Mouse (Mus musculus): ENCODE results near the gene Havcr2. TPM values are rescaled to one million over a fixed set of nuclear protein-coding genes. Genes with fewer than 3 reads are reported as not detected.
"Not testable (repeated sequence)": the region's sequence is repeated elsewhere in the genome, so short reads cannot be mapped to it uniquely, and the experiment has no call there.

Gene Havcr2
- polyA plus RNA-seq, 1 experiment, result 0.12 TPM

GRCm38 (mm10) chr11:46509900-46510299, 55.2 kb downstream of the Havcr2 start:
- no peaks in the 10 kb centered on the region for H3K36me3 ChIP-seq (ENCODE audit: control insufficient read depth, insufficient read depth, low read length)
- H3K4me1 ChIP-seq (ENCODE audit: control insufficient read depth, insufficient read depth, low read length), result no peaks in the 10 kb centered on the region
- H3K4me3 ChIP-seq (ENCODE audit: control insufficient read depth, low read depth, low read length), result no peak overlapping the region
- H3K27me3 ChIP-seq (ENCODE audit: control insufficient read depth, insufficient read depth, low read length), result no peaks in the 10 kb centered on the region
- no peak for TF ChIP-seq POLR2A (IDR thresholded peaks at IDR 0.05; ENCODE audit: control insufficient read depth, low read depth, low read length)
- TF ChIP-seq CTCF (IDR thresholded peaks at IDR 0.05; ENCODE audit: control insufficient read depth, insufficient read depth, insufficient replicate concordance, low read depth, low read length), result no peak
- no peak overlapping the region for H3K27ac ChIP-seq (ENCODE audit: control insufficient read depth, insufficient read depth, low read depth, low read length)

GRCm38 (mm10) chr11:46521341-46521740, 66.6 kb downstream of the Havcr2 start:
- not testable (repeated sequence) for H3K27ac ChIP-seq (ENCODE audit: control insufficient read depth, insufficient read depth, low read depth, low read length); H3K36me3 ChIP-seq (ENCODE audit: control insufficient read depth, insufficient read depth, low read length); H3K4me3 ChIP-seq (ENCODE audit: control insufficient read depth, low read depth, low read length); H3K4me1 ChIP-seq (ENCODE audit: control insufficient read depth, insufficient read depth, low read length); H3K27me3 ChIP-seq (ENCODE audit: control insufficient read depth, insufficient read depth, low read length)

GRCm38 (mm10) chr11:46522719-46523118, 68.0 kb downstream of the Havcr2 start:
- H3K27ac ChIP-seq (ENCODE audit: control insufficient read depth, insufficient read depth, low read depth, low read length), result no peak overlapping the region
- no peaks in the 10 kb centered on the region for H3K36me3 ChIP-seq (ENCODE audit: control insufficient read depth, insufficient read depth, low read length)
- TF ChIP-seq CTCF (IDR thresholded peaks at IDR 0.05; ENCODE audit: control insufficient read depth, insufficient read depth, insufficient replicate concordance, low read depth, low read length) (no peak), POLR2A (IDR thresholded peaks at IDR 0.05; ENCODE audit: control insufficient read depth, low read depth, low read length) (no peak)

GRCm38 (mm10) chr11:46523912-46524311, 69.2 kb downstream of the Havcr2 start, which contains the start of gene Gm12169:
Gene Gm12169, plus strand, starts transcription at chr11:46524212.
- H3K4me3 ChIP-seq (ENCODE audit: control insufficient read depth, low read depth, low read length), result no peak within 1 kb of the TSS
- no peak within 1 kb of the TSS for H3K27ac ChIP-seq (ENCODE audit: control insufficient read depth, insufficient read depth, low read depth, low read length)
- H3K36me3 ChIP-seq (ENCODE audit: control insufficient read depth, insufficient read depth, low read length), result no peaks in the 10 kb centered on the region
- TF ChIP-seq POLR2A (IDR thresholded peaks at IDR 0.05; ENCODE audit: control insufficient read depth, low read depth, low read length) (no peak), CTCF (IDR thresholded peaks at IDR 0.05; ENCODE audit: control insufficient read depth, insufficient read depth, insufficient replicate concordance, low read depth, low read length) (no peak)
- no peaks in the 10 kb centered on the region for H3K4me1 ChIP-seq (ENCODE audit: control insufficient read depth, insufficient read depth, low read length)
- no peaks in the 10 kb centered on the region for H3K27me3 ChIP-seq (ENCODE audit: control insufficient read depth, insufficient read depth, low read length)

More at GRCm38 (mm10) chr11:46522719-46523118, 68.0 kb downstream of the Havcr2 start:
- Histone ChIP-seq H3K4me1 (ENCODE audit: control insufficient read depth, insufficient read depth, low read length) (no peaks in the 10 kb centered on the region), H3K4me3 (ENCODE audit: control insufficient read depth, low read depth, low read length) (no peak overlapping the region), H3K27me3 (ENCODE audit: control insufficient read depth, insufficient read depth, low read length) (no peaks in the 10 kb centered on the region)

GRCm38 (mm10) chr11:46530149-46530548, 75.4 kb downstream of the Havcr2 start:
- TF ChIP-seq CTCF (IDR thresholded peaks at IDR 0.05; ENCODE audit: control insufficient read depth, insufficient read depth, insufficient replicate concordance, low read depth, low read length) (no peak), POLR2A (IDR thresholded peaks at IDR 0.05; ENCODE audit: control insufficient read depth, low read depth, low read length) (no peak)
- H3K27ac ChIP-seq (ENCODE audit: control insufficient read depth, insufficient read depth, low read depth, low read length), result no peak overlapping the region
- H3K27me3 ChIP-seq (ENCODE audit: control insufficient read depth, insufficient read depth, low read length), result no peaks in the 10 kb centered on the region
- H3K36me3 ChIP-seq (ENCODE audit: control insufficient read depth, insufficient read depth, low read length), result no peaks in the 10 kb centered on the region
- no peak overlapping the region for H3K4me3 ChIP-seq (ENCODE audit: control insufficient read depth, low read depth, low read length)
- no peaks in the 10 kb centered on the region for H3K4me1 ChIP-seq (ENCODE audit: control insufficient read depth, insufficient read depth, low read length)

Other genes starting within 250 kb of the Havcr2 start
- 0.44 and 0.53 TPM in 2 replicates for gene Fndc9, start 219.4 kb upstream of the Havcr2 start, polyA plus RNA-seq (2012; rRNA removed)
- 1.6 TPM in 2 replicates for gene Cyfip2, start 142.1 kb upstream of the Havcr2 start, polyA plus RNA-seq (2012; rRNA removed)
- gene Itk, start 65.4 kb upstream of the Havcr2 start, polyA plus RNA-seq (2012; rRNA removed), result 0.02 TPM in 2 replicates
- gene Fam71b, start 58.4 kb upstream of the Havcr2 start, polyA plus RNA-seq (2012; rRNA removed), result 203 and 207 TPM in 2 replicates
- gene Med7, start 18.0 kb upstream of the Havcr2 start, polyA plus RNA-seq (2012; rRNA removed), result 33.2 and 36.7 TPM in 2 replicates
- gene Gm12169, start 69.3 kb downstream of the Havcr2 start, polyA plus RNA-seq (2012; rRNA removed), result not detected in 2 replicates
- not detected in 2 replicates for gene BC053393, start 116.6 kb downstream of the Havcr2 start, polyA plus RNA-seq (2012; rRNA removed)
- not detected in 2 replicates for gene Dppa1, start 174.3 kb downstream of the Havcr2 start, polyA plus RNA-seq (2012; rRNA removed)

Data from testis, adult 2 months (tissue).